Mouse (Mus musculus) neural tube, embryonic 13.5 days (tissue): Measurements from ENCODE around the gene Crocc. TPM values are rescaled to one million over a fixed set of nuclear protein-coding genes. Genes with fewer than 3 reads are reported as not detected.

Experiments used
- ATAC-seq: fragments of 200-750 bp; cut with Nextera tagmentation; 2 replicates; pipeline ENCODE4 v1.8.0; 2017; ENCODE audit warnings: low read depth, mild to moderate bottlenecking, moderate TSS enrichment, moderate library complexity
- H3K27ac ChIP-seq: fragments of 300-500 bp; sonication (generic); replicated peaks from 2 replicates; pipeline ENCODE4 v1.5.1; 2015; ENCODE audit warnings: moderate library complexity, mild to moderate bottlenecking, inconsistent platforms
- H3K27me3 ChIP-seq: fragments of 300-500 bp; sonication (generic); 2 replicates; pipeline ENCODE4 v1.6.1; 2015; ENCODE audit warnings: mild to moderate bottlenecking, inconsistent platforms
- H3K36me3 ChIP-seq: fragments of 300-500 bp; sonication (generic); 2 replicates; pipeline ENCODE4 v1.6.1; 2015; ENCODE audit warnings: mild to moderate bottlenecking, inconsistent platforms
- H3K4me1 ChIP-seq: fragments of 300-500 bp; sonication (generic); replicated peaks from 2 replicates; pipeline ENCODE4 v1.6.1; 2015; ENCODE audit warnings: inconsistent platforms
- H3K4me2 ChIP-seq: fragments of 300-500 bp; sonication (generic); 2 replicates; pipeline ENCODE4 v1.6.1; 2015; ENCODE audit warnings: inconsistent platforms, mild to moderate bottlenecking, moderate library complexity
- H3K4me3 ChIP-seq: fragments of 300-500 bp; sonication (generic); 2 replicates; pipeline ENCODE4 v1.5.1; 2015; ENCODE audit warnings: mild to moderate bottlenecking, inconsistent platforms
- H3K9ac ChIP-seq: fragments of 300-500 bp; sonication (generic); 2 replicates; pipeline ENCODE4 v1.6.1; 2015; ENCODE audit warnings: moderate library complexity, mild to moderate bottlenecking, inconsistent platforms
- H3K9me3 ChIP-seq: fragments of 300-500 bp; sonication (generic); 2 replicates; pipeline ENCODE4 v1.6.1; 2016; ENCODE audit warnings: inconsistent platforms
- WGBS: fragments of 180-500 bp; shearing (Covaris S2); methylation state at CpG from one replicate; pipeline ENCODE4 v1.1.7; 2015; 5-methylcytosine and 5-hydroxymethylcytosine counted together
- polyA plus RNA-seq: library from polyadenylated mRNA; unstranded; fragments of >200 nt; fragmentation: Nextera tagmentation; extraction: Ambion mirVana; gene quantifications from 2 replicates; pipeline ENCODE4 v1.2.1, GENCODE M21; 2015

Crocc gene
- polyA plus RNA-seq, 1 experiment from 2014 or later: 7.2 TPM

DNA sequence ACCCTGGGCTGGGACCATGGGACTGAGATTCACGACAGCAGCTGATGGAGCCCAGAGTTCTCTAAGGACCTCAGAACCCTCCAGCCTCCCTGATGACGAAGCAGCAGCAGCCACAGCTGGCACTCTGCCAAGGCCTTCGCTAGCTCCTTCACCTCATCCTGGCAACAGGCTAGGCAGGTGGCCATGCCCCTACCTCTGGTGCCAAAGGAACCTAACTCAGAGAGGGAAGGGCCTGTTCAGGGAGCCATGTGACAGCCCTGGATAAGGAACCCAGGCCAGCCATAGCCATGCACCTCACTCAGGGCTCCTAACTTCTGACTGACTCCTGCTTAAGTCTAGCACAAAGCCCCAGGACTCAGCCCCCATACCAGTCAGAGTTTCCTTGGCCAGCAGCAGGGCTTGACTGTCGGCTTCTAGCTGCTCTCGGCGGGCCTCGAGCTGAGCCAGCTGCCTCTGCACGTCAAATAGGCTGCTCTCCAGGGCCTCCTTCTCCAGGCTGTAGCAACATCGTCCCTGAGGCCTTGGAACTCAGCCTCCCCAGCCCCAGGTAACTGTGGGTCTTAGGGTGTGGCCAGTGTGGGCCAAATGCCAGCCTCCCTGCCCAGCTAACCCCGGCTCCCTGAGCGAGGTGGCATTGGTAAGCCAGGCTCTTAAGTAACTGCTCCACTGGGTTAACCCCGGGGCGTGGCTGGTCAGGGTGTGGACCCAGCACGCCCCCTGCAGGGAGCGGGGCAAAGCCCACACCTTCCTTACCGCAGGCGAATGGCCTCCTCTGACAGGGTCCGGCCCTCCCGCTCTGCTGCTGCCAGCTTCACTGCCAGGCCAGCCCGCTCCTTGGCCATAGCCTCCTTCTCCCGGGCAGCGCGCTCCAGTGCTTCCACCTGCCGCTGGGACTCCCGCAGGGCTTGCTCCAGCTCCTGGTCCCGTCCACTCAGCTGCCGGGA is 26.5 kb downstream of the Crocc start:
- Histone ChIP-seq H3K36me3 (peaks cover 72% of the 10 kb centered on the region), H3K27ac (0 out of 2 replicates have a peak overlapping the region, but pooled peaks have one; percentile 7), H3K4me3 (no peak overlapping the region), H3K4me2 (no peak overlapping the region), H3K9ac (no peak overlapping the region), H3K27me3 (no peaks in the 10 kb centered on the region), H3K9me3 (no peaks in the 10 kb centered on the region), H3K4me1 (peaks cover 12% of the 10 kb centered on the region; the same call in 1 of the 2 replicates)
- peak; percentile 21; the same call in 1 of the 2 replicates for ATAC-seq
- 74% methylated on average over 27 of the region's 27 CpGs for WGBS

DNA sequence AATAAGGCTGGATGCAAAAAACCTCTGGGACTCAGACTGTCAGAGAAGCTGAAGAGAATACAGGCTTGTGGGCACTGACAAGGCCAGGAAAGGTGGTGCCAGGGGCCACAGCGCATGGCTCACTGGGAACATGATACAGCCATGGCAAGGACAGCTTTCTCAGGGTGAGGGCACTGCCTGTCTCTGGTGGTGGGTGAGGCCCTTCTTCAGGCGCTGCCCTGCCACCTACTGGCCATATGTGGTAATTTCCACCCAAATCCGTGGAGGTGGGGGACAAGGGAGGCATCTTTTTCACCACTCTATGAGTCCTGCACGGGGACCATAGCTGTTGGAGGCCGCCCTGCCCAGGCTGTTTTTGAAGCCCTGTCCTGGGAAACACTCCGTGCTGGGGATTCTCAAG is 28.6 kb downstream of the Crocc start:
- H3K9ac ChIP-seq: no peak overlapping the region
- 17% methylated on average over 6 of the region's 6 CpGs for WGBS
- H3K4me2 ChIP-seq: no peak overlapping the region
- H3K27me3 ChIP-seq: no peaks in the 10 kb centered on the region
- no peaks in the 10 kb centered on the region for H3K9me3 ChIP-seq
- peaks cover 75% of the 10 kb centered on the region for H3K36me3 ChIP-seq
- ATAC-seq: peak; percentile 70
- no peak overlapping the region for H3K27ac ChIP-seq
- no peak overlapping the region for H3K4me3 ChIP-seq
- peaks cover 12% of the 10 kb centered on the region; the same call in 1 of the 2 replicates for H3K4me1 ChIP-seq

DNA sequence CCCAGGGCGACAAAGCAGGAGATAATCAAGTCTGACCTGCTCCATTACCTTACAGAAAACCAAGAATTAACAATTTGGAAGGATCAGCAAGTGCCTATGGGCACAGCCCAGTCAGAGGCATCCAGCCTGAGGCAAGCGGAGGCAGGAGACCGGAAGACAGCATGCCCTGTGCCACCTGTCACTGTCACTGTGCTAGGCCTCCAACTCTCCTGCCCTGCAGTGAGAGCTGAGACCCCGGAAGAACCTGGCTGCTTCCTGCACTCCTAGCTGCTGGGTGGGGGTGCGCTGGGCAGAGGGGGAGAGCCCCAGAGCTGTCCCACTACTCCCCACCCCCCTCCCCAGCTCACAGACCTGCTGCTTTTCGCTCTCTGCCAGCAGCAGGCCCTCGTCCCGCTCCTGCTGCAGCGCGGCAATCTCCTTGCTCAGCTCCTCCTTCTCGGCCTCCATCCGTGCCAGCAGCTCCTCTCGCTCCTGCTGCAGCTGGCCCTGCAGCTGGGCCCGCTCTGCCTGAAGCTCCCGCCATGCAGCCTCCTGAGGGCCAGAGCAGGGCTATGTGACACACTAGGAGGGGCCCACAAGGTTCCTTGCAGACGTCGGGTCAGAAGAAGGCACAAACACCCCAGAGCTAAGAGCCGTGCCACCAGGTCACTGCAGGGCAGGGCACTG is 29.7 kb downstream of the Crocc start:
- WGBS: 79% methylated on average over 17 of the region's 18 CpGs
- Histone ChIP-seq H3K27ac (no peak overlapping the region), H3K4me1 (peaks cover 12% of the 10 kb centered on the region; the same call in 1 of the 2 replicates), H3K36me3 (peaks cover 74% of the 10 kb centered on the region), H3K27me3 (no peaks in the 10 kb centered on the region), H3K9ac (no peak overlapping the region; the same call in 1 of the 2 replicates), H3K4me2 (no peak overlapping the region), H3K9me3 (no peaks in the 10 kb centered on the region), H3K4me3 (no peak overlapping the region)
- no peak for ATAC-seq

DNA sequence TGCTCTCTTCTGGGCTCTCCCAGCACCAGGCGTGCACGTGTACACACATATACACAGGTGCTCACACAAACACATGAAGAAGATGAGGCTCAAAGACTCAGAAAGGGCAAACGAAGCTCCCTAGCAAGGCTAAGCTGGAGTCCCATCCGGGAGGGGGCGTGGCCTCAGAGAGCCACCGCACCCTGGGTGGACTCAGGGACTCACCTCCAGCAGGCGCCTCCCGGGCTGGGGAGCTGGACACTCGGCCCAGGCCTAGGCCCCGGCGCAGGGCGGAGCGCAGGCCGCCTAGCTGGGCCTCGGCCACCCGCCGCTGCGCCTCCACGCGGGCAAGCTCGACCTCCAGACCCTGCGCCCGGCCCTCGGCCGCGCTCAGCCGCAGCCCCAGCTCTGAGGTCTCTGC is 35.4 kb downstream of the Crocc start:
- Histone ChIP-seq H3K9me3 (no peaks in the 10 kb centered on the region), H3K36me3 (peaks cover 67% of the 10 kb centered on the region), H3K4me1 (peaks cover 24% of the 10 kb centered on the region), H3K4me3 (no peak overlapping the region), H3K27me3 (no peaks in the 10 kb centered on the region), H3K9ac (no peak overlapping the region), H3K4me2 (no peak overlapping the region), H3K27ac (no peak overlapping the region)
- no peak for ATAC-seq
- WGBS: 74% methylated on average over 27 of the region's 27 CpGs

DNA sequence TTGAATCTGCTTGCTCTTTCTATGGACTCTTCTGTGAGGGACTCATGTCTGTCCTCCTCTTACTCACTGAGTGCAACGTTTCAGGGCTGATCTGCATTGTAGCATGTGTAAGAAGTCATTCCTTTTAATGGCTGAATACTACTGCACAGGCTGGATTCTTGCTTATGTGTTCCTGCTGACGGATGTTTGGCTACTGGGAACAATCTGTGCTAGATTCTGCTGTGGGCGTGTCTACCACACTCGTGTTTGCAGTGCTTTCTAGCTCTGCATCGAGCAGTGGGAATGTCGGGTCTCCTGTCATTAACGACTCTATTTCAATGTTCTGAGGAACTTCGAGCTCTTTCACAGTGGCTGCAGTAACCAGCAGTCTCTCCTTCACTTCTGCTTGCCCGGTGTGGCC is 36.3 kb downstream of the Crocc start:
- Histone ChIP-seq H3K9ac (no peak overlapping the region), H3K4me1 (peaks cover 34% of the 10 kb centered on the region), H3K9me3 (no peaks in the 10 kb centered on the region), H3K4me2 (no peak overlapping the region), H3K27ac (no peak overlapping the region), H3K27me3 (no peaks in the 10 kb centered on the region), H3K36me3 (peaks cover 66% of the 10 kb centered on the region), H3K4me3 (no peak overlapping the region)
- ATAC-seq: no peak
- WGBS: 83% methylated on average over 9 of the region's 9 CpGs

DNA sequence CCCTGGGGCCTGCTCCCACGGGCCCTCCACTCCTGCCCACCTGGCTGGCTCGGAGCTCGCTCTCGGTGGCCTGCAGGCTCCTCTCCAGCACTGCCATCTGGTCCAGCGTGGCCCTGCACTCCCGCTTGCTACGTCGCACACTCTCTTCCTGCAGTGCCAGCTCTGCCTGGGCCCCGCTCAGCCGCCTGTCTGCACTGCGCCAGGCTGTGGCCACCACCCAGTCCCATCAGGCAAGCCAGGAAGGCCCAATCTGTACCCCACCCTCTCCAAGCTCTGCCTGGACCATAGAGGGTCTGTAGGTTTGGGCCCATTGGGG is 38.8 kb downstream of the Crocc start:
- H3K27ac ChIP-seq: peak overlapping the region; percentile 91
- H3K9ac ChIP-seq: peak overlapping the region; percentile 51; the same call in 1 of the 2 replicates
- no peak overlapping the region for H3K4me3 ChIP-seq
- H3K4me1 ChIP-seq: peaks cover 52% of the 10 kb centered on the region
- 0 out of 2 replicates have a peak overlapping the region, but pooled peaks have one; percentile 16 for H3K4me2 ChIP-seq
- H3K36me3 ChIP-seq: peaks cover 59% of the 10 kb centered on the region
- peak; percentile 55 for ATAC-seq
- no peaks in the 10 kb centered on the region for H3K9me3 ChIP-seq
- WGBS: 46% methylated on average over 11 of the region's 11 CpGs
- H3K27me3 ChIP-seq: no peaks in the 10 kb centered on the region

DNA sequence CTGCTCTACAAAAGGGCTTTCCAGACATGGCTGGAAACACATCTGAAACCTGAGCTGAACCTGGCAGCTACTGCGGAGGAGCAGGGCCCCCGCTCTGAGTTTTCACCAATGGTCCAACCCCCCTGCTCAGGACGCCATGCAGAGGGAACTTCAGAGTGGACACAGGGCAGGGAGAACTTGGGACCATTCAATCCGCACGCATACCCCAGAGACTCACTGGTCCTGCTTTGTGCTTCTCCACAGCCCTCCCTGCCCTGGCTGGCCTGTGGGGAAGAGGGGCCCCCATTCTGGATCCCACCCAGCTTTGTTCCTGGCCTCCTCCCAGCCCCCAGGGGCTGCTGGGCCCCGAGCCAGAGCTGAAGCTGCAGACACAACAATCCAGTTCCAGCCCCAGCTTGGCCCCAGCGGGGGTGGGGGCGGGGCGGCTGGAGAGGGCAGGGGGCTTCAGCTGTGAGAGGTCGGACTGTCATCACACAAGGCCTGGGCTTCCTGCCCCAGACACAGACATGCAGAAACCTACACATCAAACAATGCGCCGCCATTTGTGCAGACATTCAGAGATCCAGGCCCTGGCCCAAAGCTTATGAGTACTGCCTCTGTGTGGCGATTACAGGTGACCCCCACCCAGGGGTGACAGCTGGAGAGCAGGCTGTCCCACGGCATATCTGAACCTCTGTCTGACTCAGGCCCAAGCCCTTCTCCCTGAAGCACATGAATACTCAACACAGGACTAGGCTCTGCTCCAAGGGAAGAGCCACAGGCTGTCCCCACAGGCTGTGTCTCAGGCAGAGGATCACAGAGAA is 39.3 kb downstream of the Crocc start:
- H3K4me3 ChIP-seq: no peak overlapping the region
- H3K9ac ChIP-seq: peak overlapping the region; percentile 51
- WGBS: 11% methylated on average over 14 of the region's 14 CpGs
- H3K36me3 ChIP-seq: peaks cover 60% of the 10 kb centered on the region
- H3K4me2 ChIP-seq: 0 out of 2 replicates have a peak overlapping the region, but pooled peaks have one; percentile 16
- peak; percentile 70 for ATAC-seq
- H3K27me3 ChIP-seq: no peaks in the 10 kb centered on the region
- H3K9me3 ChIP-seq: no peaks in the 10 kb centered on the region
- H3K4me1 ChIP-seq: peaks cover 54% of the 10 kb centered on the region
- H3K27ac ChIP-seq: peak overlapping the region; percentile 91

DNA sequence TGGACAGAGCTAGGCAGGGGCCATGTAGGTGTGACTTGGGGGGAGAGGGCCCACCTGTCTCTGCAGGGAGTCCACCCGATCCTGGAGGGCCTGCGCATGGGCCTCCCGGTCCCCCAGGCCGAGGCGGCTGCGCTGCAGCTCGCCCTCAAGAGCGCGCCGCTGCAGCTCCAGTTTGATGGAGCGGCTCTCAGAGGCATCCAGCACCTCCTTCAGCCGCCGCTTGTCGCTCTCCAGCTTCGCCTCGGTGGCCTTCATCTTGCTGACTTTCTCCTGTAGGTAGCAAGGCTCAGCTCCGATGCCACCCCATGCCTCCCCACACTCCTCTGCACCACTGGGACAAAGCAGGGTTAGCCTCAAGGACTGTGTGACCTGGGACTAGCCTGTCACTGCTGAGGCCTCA is 40.1 kb downstream of the Crocc start:
- Histone ChIP-seq H3K27me3 (no peaks in the 10 kb centered on the region), H3K36me3 (peaks cover 60% of the 10 kb centered on the region), H3K9ac (peak overlapping the region; percentile 51; the same call in 1 of the 2 replicates), H3K4me2 (no peak overlapping the region), H3K9me3 (no peaks in the 10 kb centered on the region), H3K4me1 (peaks cover 57% of the 10 kb centered on the region), H3K4me3 (no peak overlapping the region), H3K27ac (peak overlapping the region; percentile 91)
- ATAC-seq: no peak
- 89% methylated on average over 17 of the region's 17 CpGs for WGBS

DNA sequence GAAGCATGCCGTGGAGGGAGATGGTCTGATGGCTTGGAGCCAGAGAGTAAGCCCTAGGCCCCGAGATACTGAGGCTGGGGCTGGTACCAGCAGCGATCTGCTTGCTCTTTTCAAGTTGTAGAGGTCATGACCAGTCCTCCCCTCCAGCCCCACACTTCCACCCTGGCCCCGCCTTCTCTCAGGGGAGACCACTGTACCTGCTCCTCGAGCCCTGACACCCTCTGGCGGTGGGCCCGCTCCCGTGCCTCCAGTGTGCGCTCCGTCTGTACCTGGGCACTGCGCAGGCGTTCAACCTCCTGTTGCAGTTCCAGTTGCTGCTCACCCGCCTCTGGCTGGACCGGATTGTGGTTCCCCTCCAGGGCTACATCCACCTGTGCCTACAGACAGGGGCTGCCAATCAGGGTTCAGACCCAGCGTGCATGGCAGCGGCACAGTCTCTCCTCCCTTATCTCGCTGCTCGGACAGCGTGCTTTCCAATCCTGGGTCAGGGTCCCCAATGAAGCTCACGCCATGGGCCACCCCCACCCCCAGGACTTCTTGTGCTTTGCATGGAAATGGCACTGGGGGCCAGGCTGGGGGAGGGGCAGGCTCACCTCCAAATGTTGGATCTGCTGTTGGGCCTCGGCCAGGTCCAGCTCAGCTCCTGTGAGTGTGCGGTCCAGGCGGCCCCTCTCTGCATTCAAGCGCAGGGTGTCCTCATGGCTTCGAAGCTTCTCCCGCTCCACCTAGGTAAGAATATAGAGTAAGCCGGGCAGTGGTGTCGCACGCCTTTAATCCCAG is 42.5 kb downstream of the Crocc start:
- Histone ChIP-seq H3K36me3 (peaks cover 67% of the 10 kb centered on the region), H3K4me3 (no peak overlapping the region), H3K9me3 (no peaks in the 10 kb centered on the region), H3K9ac (no peak overlapping the region), H3K27me3 (no peaks in the 10 kb centered on the region), H3K27ac (peak overlapping the region; percentile 62; the same call in 1 of the 2 replicates), H3K4me1 (peaks cover 70% of the 10 kb centered on the region), H3K4me2 (no peak overlapping the region)
- 81% methylated on average over 29 of the region's 29 CpGs for WGBS
- ATAC-seq: no peak

DNA sequence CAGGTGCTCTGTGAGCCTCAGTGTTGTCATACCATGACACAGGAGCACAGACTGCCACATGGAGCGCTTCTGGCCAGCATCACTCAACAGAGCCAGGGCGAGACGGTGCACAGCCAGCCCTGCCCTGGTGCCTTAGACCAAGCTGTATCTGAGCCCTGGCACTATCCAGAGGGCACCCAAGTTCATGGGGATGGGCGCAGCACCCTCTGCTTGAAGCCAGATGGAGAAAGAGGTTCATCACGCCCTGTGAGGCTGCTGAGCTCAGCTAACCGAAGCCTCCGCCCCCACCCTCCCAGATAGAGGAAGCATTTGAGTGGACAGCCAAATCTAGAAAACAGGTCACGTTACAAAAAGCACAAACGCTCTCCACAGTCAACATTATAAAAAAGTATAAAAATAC is 44.0 kb downstream of the Crocc start:
- Histone ChIP-seq H3K9ac (no peak overlapping the region), H3K36me3 (peaks cover 67% of the 10 kb centered on the region), H3K27me3 (no peaks in the 10 kb centered on the region), H3K4me3 (no peak overlapping the region), H3K27ac (0 out of 2 replicates have a peak overlapping the region, but pooled peaks have one; percentile 62), H3K4me1 (peaks cover 74% of the 10 kb centered on the region), H3K9me3 (no peaks in the 10 kb centered on the region), H3K4me2 (no peak overlapping the region)
- ATAC-seq: no peak
- 89% methylated on average over 9 of the region's 9 CpGs for whole genome bisulfite sequencing

DNA sequence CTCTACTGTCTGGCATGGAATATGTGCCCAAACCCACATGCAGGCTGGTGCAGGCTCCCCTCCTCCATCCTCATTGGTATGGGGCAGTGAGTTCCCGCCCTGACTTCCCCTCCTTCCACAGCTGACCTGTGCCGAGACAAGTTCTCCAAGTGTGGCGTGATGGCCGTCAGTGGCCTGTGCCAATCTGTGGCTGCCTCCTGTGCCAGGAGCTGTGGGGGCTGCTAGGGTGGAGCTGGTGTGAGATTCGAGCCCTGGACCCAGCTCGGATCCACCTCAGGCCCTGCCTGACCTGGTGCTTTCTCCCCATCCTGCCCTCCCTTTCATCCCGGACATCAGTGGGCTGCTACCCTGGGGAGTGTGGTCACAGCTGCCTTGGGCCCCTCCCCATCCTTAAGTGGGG is 45.0 kb downstream of the Crocc start:
- ATAC-seq: no peak
- Histone ChIP-seq H3K4me1 (peaks cover 72% of the 10 kb centered on the region), H3K4me2 (no peak overlapping the region), H3K36me3 (peaks cover 67% of the 10 kb centered on the region), H3K4me3 (no peak overlapping the region), H3K9me3 (no peaks in the 10 kb centered on the region), H3K27me3 (no peaks in the 10 kb centered on the region), H3K9ac (no peak overlapping the region), H3K27ac (0 out of 2 replicates have a peak overlapping the region, but pooled peaks have one; percentile 9)
- WGBS: 82% methylated on average over 7 of the region's 7 CpGs
